Mouse (Mus musculus) regulatory T cell (primary cell): ENCODE measurements around the gene Papss2.
"Not testable (repeated sequence)": the region's sequence is repeated elsewhere in the genome, so short reads cannot be mapped to it uniquely, and the experiment has no call there.

Source experiments
- in situ Hi-C: fragments of 300-600 bp; cut with MboI, MseI; formaldehyde crosslinking; loops from one replicate; pipeline ENCODE4 v1.15.1; 2025; ENCODE audit warnings: high pct_unique_total_duplicates

Papss2 gene

DNA sequence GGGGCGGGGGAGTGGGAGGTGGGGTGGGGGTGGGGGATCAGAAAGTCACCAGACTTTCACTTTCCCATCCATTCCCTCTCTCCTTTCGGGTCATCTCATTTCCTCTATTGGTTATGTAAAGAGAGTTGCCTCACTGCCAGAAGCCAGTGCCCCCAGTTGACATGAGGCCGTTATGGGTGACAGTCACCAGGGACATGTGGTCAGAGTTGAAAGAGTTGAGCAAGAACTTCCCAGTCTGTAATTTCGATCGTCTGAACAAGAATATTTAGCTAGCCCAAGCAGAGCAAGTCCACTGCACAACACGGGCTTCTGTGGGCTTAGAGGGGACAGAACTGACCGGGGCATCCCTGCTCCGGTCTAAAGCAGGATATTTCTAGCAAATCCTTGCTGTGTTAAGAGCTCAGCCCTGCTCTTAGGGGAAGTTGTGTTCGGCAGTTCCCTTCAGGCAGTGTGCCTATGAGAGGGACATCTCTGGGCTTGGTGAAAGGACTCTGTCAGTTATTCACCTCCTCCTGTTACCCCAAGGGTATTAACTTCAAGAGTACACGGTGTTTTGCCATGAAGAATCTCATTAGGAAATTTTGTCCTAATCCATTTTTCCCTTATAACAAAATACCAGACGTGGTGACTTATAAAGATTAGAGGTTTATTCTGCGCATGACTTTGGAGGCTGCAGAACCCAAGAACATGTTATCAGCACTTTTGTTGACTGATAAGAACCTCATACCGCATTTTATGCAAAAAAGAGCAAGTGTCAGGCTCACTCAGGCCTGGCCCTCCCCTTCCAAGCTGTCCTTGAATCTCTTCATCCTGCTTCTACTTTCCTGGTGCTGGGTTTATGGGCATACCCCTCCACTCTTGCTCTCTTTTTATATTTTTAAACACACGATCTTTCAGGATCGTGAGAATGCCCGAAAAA, 42.0 kb downstream of the Papss2 start:
- in situ Hi-C loops: loop anchor here (25.0 kb wide), 1 partner anchor 1250 kb away; no protein-coding TSS in a partner anchor

- in situ Hi-C loops: loop anchor here (25.0 kb wide), 1 partner anchor 1251 kb away; no protein-coding TSS in a partner anchor
Measured at GRCm38 (mm10) chr19:32638276-32638903, 42.8 kb downstream of the Papss2 start.

GRCm38 (mm10) chr19:32641535-32641934, 45.9 kb downstream of the Papss2 start:
- in situ Hi-C loops: loop anchor here (25.0 kb wide), 1 partner anchor 1254 kb away; no protein-coding TSS in a partner anchor

GRCm38 (mm10) chr19:32641995-32642394, 46.4 kb downstream of the Papss2 start:
- in situ Hi-C loops: loop anchor here (25.0 kb wide), 1 partner anchor 1255 kb away; no protein-coding TSS in a partner anchor

GRCm38 (mm10) chr19:32643642-32644041, 48.1 kb downstream of the Papss2 start:
- in situ Hi-C loops: loop anchor here (25.0 kb wide), 1 partner anchor 1256 kb away; no protein-coding TSS in a partner anchor

GRCm38 (mm10) chr19:32645939-32646338, 50.3 kb downstream of the Papss2 start:
- in situ Hi-C loops: loop anchor here (25.0 kb wide), 1 partner anchor 1259 kb away; no protein-coding TSS in a partner anchor

GRCm38 (mm10) chr19:32646382-32646781, 50.8 kb downstream of the Papss2 start:
- in situ Hi-C loops: loop anchor here (25.0 kb wide), 1 partner anchor 1259 kb away; no protein-coding TSS in a partner anchor

GRCm38 (mm10) chr19:32648019-32648571, 52.5 kb downstream of the Papss2 start:
- in situ Hi-C loops: loop anchor here (25.0 kb wide), 1 partner anchor 1261 kb away; no protein-coding TSS in a partner anchor

DNA sequence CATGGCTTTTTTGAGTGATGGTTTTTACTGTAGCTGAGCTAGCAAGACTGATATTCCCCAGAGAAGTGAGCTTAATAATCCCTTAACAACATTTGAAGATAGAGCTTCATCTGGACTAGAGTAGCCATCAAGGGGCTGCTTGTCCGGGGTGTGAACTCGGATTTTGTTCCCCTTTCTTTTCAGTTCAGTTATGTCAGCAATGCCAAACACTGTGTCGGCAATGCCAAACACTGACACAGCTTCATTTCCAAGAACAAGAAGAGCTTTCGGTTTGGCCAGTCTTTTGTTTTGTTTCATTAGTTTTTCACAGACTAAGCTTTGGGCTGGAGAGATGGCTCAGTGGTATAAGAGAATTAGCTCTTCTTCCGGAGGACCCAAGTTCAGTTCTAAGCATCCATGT, 55.5 kb downstream of the Papss2 start:
- in situ Hi-C loops: loop anchor here (10.0 kb wide), 1 partner anchor 1526 kb away; no protein-coding TSS in a partner anchor

GRCm38 (mm10) chr19:32653122-32653521, 57.5 kb downstream of the Papss2 start:
- in situ Hi-C loops: loop anchor here (10.0 kb wide), 1 partner anchor 1528 kb away; no protein-coding TSS in a partner anchor

- in situ Hi-C loops: loop anchor here (10.0 kb wide), 1 partner anchor 1529 kb away; no protein-coding TSS in a partner anchor
Measured at GRCm38 (mm10) chr19:32653630-32654362, 58.2 kb downstream of the Papss2 start.

GRCm38 (mm10) chr19:32659346-32659745, 63.8 kb downstream of the Papss2 start:
- in situ Hi-C loops: loop anchor here (10.0 kb wide), 1 partner anchor 1535 kb away; no protein-coding TSS in a partner anchor

- in situ Hi-C loops: no loop called here
Measured at GRCm38 (mm10) chr19:32662936-32663335, 67.3 kb downstream of the Papss2 start.

DNA sequence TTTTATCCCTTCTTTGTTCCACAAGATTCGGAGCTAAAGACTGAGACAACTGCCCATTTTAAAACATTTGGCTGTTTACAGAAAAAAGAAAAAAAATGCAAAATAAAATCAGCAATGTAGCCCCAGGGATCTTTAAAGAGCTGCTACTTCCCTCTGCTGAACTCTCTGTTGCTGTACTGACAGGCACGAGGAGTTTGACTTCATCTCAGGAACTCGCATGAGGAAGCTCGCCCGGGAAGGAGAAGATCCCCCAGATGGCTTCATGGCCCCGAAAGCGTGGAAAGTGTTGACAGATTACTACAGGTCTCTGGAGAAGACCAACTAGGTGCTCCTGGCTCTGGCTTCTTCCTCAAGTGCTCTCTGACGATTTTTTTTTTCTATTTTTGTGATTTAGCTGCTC, 69.7 kb downstream of the Papss2 start:
- in situ Hi-C loops: no loop called here

DNA sequence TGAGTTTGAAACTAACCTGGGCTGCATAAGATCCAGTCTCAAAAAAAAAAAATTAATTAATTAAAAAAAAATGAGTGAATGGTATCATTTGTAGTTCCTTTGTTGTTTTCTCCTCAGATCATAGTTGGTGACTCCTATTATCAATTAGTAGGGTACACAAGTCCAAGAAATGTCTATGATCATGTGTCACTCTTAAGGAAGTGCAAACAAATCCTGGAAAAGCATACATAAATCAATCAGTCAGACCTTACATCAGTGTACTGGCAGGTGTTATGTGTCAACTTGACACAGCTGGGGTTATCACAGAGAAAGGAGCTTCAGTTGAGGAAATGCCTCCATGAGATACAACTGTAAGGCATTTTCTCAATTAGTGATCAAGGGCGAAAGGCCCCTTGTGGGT, 72.2 kb downstream of the Papss2 start:
- in situ Hi-C loops: not testable (repeated sequence)

- in situ Hi-C loops: no loop called here
Measured at GRCm38 (mm10) chr19:32675766-32676165, 80.2 kb downstream of the Papss2 start.

DNA sequence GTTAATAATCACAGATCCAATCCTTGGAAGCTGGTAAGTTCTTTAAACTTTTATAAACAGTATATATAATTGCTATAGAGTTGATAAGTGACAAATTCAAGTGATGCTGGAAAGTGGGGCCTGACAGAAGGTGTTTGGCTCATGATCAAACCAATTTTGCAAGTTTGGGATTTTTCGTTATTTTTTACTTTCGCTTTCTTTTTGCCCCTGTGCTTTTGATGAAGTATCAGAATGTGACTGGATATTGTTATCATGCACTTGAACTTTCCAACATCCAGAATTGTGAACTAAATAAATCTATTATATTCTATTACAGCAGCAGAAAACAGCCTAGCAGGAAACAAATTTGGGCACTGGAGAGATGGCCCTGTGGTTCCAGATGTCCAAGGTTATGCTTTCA, 85.3 kb downstream of the Papss2 start:
- in situ Hi-C loops: no loop called here

- in situ Hi-C loops: no loop called here
Measured at GRCm38 (mm10) chr19:32683081-32683480, 87.5 kb downstream of the Papss2 start.

GRCm38 (mm10) chr19:32687721-32688120, 92.1 kb downstream of the Papss2 start:
- in situ Hi-C loops: no loop called here

DNA sequence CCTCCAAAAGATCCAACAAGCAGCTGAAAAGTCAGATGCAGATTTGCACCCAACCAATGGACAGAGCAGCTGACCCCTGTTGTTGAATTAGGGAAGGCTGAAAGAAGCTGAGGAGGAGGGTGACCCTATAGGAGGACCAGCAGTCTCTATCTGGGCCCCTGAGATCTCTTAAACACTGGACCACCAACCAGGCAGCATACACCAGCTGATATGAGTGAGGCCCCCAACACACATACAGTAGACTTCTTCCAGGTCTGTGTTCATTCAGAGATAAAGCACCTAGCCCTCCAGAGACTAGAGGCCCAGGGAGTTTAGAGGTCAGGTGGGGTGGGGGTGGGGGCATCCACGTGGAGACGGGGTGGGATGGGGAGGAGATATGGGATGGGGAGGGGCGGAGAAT, 92.6 kb downstream of the Papss2 start:
- in situ Hi-C loops: not testable (repeated sequence)

GRCm38 (mm10) chr19:32689724-32690123, 94.1 kb downstream of the Papss2 start:
- in situ Hi-C loops: loop anchor here (5.0 to 10.0 kb wide), 2 partner anchors 182 to 565 kb away; no protein-coding TSS in a partner anchor
